Mouse (Mus musculus): ENCODE data around the gene Nabp1. TPM values are rescaled to one million over a fixed set of nuclear protein-coding genes. Genes with fewer than 3 reads are reported as not detected.

Nabp1 gene
- total and polyA plus RNA-seq, 3 experiments, result 5.4 to 10.0 TPM; not detected in 1

DNA sequence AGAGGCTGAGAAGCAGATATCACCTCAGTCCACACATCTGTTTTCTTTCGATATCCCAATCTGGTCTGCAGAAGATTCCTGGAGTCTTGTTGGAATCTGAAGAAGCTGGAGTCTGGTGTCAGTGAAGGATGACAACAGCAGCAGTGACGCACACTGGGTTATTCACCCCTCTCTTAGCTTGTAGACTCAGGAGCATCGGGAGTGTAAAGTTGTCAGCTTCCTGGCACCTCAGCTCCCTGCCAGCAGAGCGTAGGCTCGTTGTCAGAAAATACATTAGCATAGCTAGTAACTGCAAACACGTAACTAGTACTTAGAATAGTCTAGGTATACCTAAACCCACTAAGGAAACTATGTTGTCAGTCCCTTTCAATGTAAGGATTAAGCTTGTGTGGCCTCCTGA, 20.1 kb downstream of the Nabp1 start:
- no peak for TF ChIP-seq NELFE (IDR thresholded peaks at IDR 0.05; ENCODE audit: low read depth, low read length)
- no peak for TF ChIP-seq USF1 (IDR thresholded peaks at IDR 0.05; ENCODE audit: low read depth, low read length)
- no peak for TF ChIP-seq ETS1 (IDR thresholded peaks at IDR 0.05; ENCODE audit: low read depth, low read length)
- no peak for TF ChIP-seq HCFC1 (IDR thresholded peaks at IDR 0.05; ENCODE audit: low read depth, low read length)
- no peak for TF ChIP-seq TAL1 (IDR thresholded peaks at IDR 0.05; ENCODE audit: low read length)
- TF ChIP-seq TCF12 (IDR thresholded peaks at IDR 0.05; ENCODE audit: low read depth, low read length), result no peak
- TF ChIP-seq BHLHE40 (IDR thresholded peaks at IDR 0.05; ENCODE audit: borderline replicate concordance, low read depth, low read length), result no peak
- no peak for TF ChIP-seq RCOR1 (IDR thresholded peaks at IDR 0.05; ENCODE audit: low read depth, low read length)
- TF ChIP-seq CHD1 (IDR thresholded peaks at IDR 0.05; ENCODE audit: low read depth, low read length), result no peak
- Histone ChIP-seq H3K4me1 (ENCODE audit: control insufficient read depth in 1 of 2, insufficient read depth in 2 of 2, low read length in 2 of 2) (no peaks in the 10 kb centered on the region), H3K27ac (ENCODE audit: control insufficient read depth, low read depth, low read length) (no peak overlapping the region), H3K4me3 (ENCODE audit: control insufficient read depth in 1 of 2, insufficient read depth in 1 of 2, low read depth in 2 of 2, low read length in 2 of 2) (no peak overlapping the region), H3K79me2 (ENCODE audit: control insufficient read depth, insufficient read depth, low read length, poor library complexity) (no peaks in the 10 kb centered on the region), H3K9me3 (replicated peaks; ENCODE audit: insufficient read depth, low read length) (no peaks in the 10 kb centered on the region), H3K9ac (ENCODE audit: control insufficient read depth, low read depth, low read length, poor library complexity, severe bottlenecking) (no peak overlapping the region), H3K36me3 (ENCODE audit: control insufficient read depth in 1 of 2, insufficient read depth in 2 of 2, low read length in 2 of 2) (no peaks in the 10 kb centered on the region), H3K27me3 (ENCODE audit: control insufficient read depth in 1 of 2, insufficient read depth in 2 of 2, low read length in 2 of 2) (0 out of 4 replicates have a peak, but pooled peaks cover 2% of the 10 kb centered on the region in 2 experiments)
- DNase-seq (ENCODE audit: low read depth, low spot score), result no peak

DNA sequence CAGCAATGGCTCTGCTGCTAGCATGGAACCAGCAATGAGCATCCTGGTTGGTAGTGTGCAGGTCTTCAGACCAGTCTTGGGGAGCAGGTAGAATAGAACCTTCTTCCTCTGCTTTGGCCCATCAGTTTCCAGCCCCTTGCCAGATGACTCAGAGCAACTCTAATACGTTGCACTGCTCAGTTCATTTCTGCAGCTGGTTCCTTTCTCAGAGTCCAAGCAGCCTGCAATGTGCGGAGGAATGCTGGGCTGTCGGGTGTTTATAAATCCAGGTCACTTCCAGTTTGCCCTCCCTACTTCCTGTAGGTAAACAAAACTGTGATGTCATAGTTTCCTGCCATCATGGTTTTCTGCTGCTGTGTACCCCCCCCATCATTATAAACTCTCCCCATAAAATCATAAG, 21.0 kb downstream of the Nabp1 start:
- Histone ChIP-seq H3K27ac (ENCODE audit: control insufficient read depth, low read depth, low read length) (no peak overlapping the region), H3K4me1 (ENCODE audit: control insufficient read depth in 1 of 2, insufficient read depth in 2 of 2, low read length in 2 of 2) (no peaks in the 10 kb centered on the region), H3K27me3 (ENCODE audit: control insufficient read depth in 1 of 2, insufficient read depth in 2 of 2, low read length in 2 of 2) (0 out of 4 replicates have a peak, but pooled peaks cover 2% of the 10 kb centered on the region in 2 experiments), H3K4me3 (ENCODE audit: control insufficient read depth in 1 of 2, insufficient read depth in 1 of 2, low read depth in 2 of 2, low read length in 2 of 2) (no peak overlapping the region), H3K9ac (ENCODE audit: control insufficient read depth, low read depth, low read length, poor library complexity, severe bottlenecking) (no peak overlapping the region), H3K79me2 (ENCODE audit: control insufficient read depth, insufficient read depth, low read length, poor library complexity) (no peaks in the 10 kb centered on the region), H3K9me3 (replicated peaks; ENCODE audit: insufficient read depth, low read length) (no peaks in the 10 kb centered on the region), H3K36me3 (ENCODE audit: control insufficient read depth in 1 of 2, insufficient read depth in 2 of 2, low read length in 2 of 2) (no peaks in the 10 kb centered on the region)
- no peak for TF ChIP-seq ZNF384 (IDR thresholded peaks at IDR 0.05; ENCODE audit: low read depth, low read length)
- DNase-seq (ENCODE audit: low read depth, low spot score), result no peak

DNA sequence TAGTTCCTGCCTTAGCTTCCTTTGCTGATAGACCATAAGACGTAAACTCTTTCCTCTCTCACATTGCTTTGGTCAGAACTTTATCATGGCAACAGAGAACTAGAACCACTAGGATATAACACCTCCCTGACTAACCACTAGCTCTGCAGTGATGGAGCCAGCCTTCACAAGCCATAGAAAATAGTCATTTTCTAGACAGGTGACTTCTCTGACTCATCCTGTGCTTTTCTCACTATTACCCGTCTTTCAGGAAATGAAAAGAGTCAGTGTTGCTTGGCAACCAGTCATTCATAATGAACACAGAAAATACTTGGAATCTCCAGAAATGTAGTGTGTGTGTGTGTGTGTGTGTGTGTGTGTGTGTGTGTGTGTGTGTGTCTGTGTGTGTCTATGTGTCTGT, 29.4 kb downstream of the Nabp1 start:
- Histone ChIP-seq H3K27ac (ENCODE audit: control insufficient read depth, low read depth, low read length) (no peak overlapping the region), H3K4me1 (ENCODE audit: control insufficient read depth in 1 of 2, insufficient read depth in 2 of 2, low read length in 2 of 2) (no peaks in the 10 kb centered on the region), H3K36me3 (ENCODE audit: control insufficient read depth in 1 of 2, insufficient read depth in 2 of 2, low read length in 2 of 2) (no peaks in the 10 kb centered on the region), H3K27me3 (ENCODE audit: control insufficient read depth in 1 of 2, insufficient read depth in 2 of 2, low read length in 2 of 2) (no peaks in the 10 kb centered on the region), H3K79me2 (ENCODE audit: control insufficient read depth, insufficient read depth, low read length, poor library complexity) (no peaks in the 10 kb centered on the region), H3K9ac (ENCODE audit: control insufficient read depth, low read depth, low read length, poor library complexity, severe bottlenecking) (no peak overlapping the region), H3K4me3 (ENCODE audit: control insufficient read depth in 1 of 2, insufficient read depth in 1 of 2, low read depth in 2 of 2, low read length in 2 of 2) (no peak overlapping the region), H3K9me3 (replicated peaks; ENCODE audit: insufficient read depth, low read length) (no peaks in the 10 kb centered on the region)
- no peak for TF ChIP-seq CHD2 (IDR thresholded peaks at IDR 0.05; ENCODE audit: low read length)
- no peak for DNase-seq (ENCODE audit: low read depth, low spot score)

All from MEL (cell line).